Mouse (Mus musculus): ENCODE measurements around the gene Polr3b. TPM values are rescaled to one million over a fixed set of nuclear protein-coding genes. Genes with fewer than 3 reads are reported as not detected.

Polr3b gene
- total RNA-seq, 2 experiments from 2014 or later: 13.0 to 16.0 TPM

DNA sequence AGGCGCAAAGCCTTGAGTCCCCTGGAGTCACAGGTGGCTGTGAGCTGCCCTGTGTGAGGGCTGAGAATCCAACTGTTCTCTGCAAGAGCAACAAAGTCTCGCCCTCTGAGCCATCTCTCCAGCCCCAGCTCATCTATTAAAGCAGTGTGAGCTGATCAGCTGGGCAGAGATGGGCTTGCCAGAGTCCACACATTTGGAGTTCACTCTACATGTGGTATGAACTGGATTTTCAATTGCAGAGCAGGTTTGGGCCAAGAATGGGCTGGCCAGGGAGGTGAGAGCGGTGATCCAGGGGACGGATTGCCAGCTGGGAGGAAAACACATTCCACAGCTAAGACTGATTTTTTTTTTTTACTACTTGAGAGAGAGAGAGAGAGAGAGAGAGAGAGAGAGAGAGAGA lies 34.5 kb downstream of the Polr3b start:
- no peak for DNase-seq (ENCODE audit: low spot score in 2 of 2)
- intact Hi-C loops (cut with DNase I): no loop called here

- intact Hi-C loops (cut with DNase I): no loop called here
- no peak for DNase-seq (ENCODE audit: low spot score in 2 of 2)
Observed at GRCm38 (mm10) chr10:84657437-84658087, 35.5 kb downstream of the Polr3b start.

GRCm38 (mm10) chr10:84658088-84658848 lies 36.2 kb downstream of the Polr3b start:
- DNase-seq (ENCODE audit: low spot score in 2 of 2): no peak
- intact Hi-C loops (cut with DNase I): no loop called here

- intact Hi-C loops (cut with DNase I): no loop called here
- no peak for DNase-seq (ENCODE audit: low spot score in 2 of 2)
Observed at GRCm38 (mm10) chr10:84659281-84659680, 37.2 kb downstream of the Polr3b start.

GRCm38 (mm10) chr10:84662138-84662537 lies 40.0 kb downstream of the Polr3b start:
- intact Hi-C loops (cut with DNase I): no loop called here
- DNase-seq (ENCODE audit: low spot score in 2 of 2): no peak

GRCm38 (mm10) chr10:84665713-84666260 lies 43.7 kb downstream of the Polr3b start:
- no peak for DNase-seq (ENCODE audit: low spot score in 2 of 2)
- intact Hi-C loops (cut with DNase I): no loop called here

- intact Hi-C loops (cut with DNase I): no loop called here
- DNase-seq (ENCODE audit: low spot score in 2 of 2): no peak
Observed at GRCm38 (mm10) chr10:84675653-84676052, 53.6 kb downstream of the Polr3b start.

DNA sequence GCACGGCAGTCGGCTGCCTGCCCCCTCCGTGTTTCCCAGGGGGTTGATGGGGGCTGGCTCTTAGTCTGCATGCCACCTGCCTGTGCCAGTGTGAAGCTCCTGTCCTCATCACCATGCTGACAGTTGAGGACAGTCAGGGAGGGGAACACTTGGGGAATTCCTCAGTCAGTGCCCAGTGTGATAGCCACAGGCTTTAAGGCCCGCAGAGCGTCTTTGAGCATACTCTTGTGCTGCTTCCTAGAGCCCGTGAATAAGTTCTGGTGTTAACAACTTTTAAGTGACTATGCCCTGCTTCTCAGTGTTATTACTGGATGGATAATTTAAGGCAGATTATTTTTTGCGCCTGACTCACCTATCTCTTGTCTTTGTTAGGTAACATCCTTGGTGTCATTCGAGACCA lies 54.4 kb downstream of the Polr3b start:
- DNase-seq (ENCODE audit: low spot score in 2 of 2): no peak
- intact Hi-C loops (cut with DNase I): no loop called here

DNA sequence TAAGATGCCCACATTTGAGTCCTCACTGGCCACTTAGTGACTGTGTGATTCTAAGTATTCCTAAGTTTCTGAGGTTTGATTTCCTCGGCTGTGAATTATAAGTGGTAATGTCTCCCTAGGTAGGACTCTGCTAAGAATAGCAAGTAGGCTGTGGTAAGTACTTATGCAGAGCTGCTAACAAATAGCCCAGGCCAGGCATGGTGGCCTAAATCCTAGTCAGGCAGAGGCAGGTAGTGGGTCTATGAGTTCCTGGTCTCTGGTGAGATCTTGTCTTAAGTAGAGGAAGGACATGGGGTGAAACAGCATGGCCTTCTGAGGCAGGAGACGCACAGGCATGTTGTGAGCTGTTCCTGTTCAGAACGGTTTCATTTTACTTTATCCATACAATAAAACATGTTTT lies 55.8 kb downstream of the Polr3b start:
- no peak for DNase-seq (ENCODE audit: low spot score in 2 of 2)
- intact Hi-C loops (cut with DNase I): no loop called here

- intact Hi-C loops (cut with DNase I): no loop called here
- no peak for DNase-seq (ENCODE audit: low spot score in 2 of 2)
Observed at GRCm38 (mm10) chr10:84678441-84678840, 56.3 kb downstream of the Polr3b start.

GRCm38 (mm10) chr10:84685444-84686121 lies 63.5 kb downstream of the Polr3b start:
- DNase-seq (ENCODE audit: low spot score in 2 of 2): no peak
- intact Hi-C loops (cut with DNase I): no loop called here

DNA sequence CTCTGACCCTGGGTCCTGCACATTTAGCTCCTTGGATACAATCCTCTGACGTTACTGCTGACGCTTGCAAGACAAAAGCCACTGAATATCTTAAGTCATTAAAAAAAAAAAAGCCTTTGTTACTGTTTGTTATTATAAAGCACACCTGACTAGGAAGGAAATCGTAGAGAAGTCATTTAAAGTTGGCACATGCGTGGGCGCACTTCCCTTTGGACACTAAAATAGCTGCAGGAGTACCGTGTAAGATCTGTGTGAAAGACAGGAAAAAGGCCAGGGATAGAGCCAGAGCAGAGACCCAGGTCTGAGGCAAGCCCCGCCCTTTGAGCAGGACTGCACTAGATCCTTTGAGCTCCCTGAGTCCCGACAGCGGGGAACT lies 64.0 kb downstream of the Polr3b start:
- intact Hi-C loops (cut with DNase I): no loop called here
- DNase-seq (ENCODE audit: low spot score in 2 of 2): no peak

DNA sequence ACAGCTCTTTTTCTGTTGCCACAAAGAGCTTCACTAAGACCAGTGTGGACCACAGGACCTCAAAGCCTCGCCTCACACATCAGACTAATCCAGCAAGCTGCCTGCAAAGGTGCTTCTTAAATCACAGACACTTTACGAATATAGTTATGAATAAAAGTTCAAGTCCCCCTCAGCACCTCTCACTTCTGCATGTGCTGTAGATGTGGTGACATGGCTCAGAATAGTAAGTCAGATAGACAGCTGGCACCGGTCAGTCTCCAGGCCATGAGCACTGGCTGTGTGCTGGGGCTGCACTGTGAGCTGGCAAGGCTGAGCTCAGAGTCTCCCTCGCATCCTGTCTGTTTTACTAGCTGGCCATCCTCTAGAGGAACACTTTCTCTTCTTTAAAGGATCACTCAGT lies 64.6 kb downstream of the Polr3b start:
- no peak for DNase-seq (ENCODE audit: low spot score in 2 of 2)
- intact Hi-C loops (cut with DNase I): no loop called here

DNA sequence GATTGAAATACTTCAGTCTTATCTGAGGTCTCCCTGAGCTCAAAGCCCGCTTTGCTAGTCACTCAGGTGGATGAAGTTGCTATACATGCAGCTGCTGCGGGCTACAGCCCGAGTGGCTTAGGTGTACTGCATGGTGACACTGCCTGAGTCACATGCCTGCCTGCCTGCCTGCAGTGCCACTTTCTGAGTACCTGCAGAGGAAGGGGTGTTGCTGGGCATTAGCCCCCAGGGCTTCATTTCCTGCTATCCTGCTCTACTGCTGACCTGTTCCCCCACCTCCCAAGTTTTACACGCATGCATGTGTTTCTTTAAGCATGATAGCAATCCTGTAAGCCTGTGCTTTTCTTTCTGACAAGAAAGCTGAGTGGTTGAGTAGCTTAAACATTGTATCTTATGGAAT lies 65.6 kb downstream of the Polr3b start:
- DNase-seq (ENCODE audit: low spot score in 2 of 2): no peak
- intact Hi-C loops (cut with DNase I): no loop called here

DNA sequence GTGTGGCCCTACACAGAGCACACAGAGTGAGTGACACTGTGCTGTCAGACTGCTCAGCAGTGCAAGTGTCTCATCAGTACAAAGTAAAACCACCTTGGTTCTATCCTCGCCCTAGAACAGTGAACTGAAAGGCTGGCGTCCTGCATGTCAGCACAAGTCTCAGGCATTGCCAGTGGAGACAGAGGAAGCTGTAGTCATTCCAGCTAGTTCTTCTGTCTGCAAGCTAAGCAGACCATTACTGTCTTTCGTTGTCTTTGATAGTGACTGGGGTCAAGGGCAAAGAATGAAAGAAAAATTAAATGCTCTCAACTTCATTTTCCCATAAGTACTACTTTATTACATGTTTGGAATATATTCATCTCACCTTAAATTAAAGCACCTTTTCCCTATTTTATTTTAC lies 67.8 kb downstream of the Polr3b start:
- DNase-seq (ENCODE audit: low spot score in 2 of 2): no peak
- intact Hi-C loops (cut with DNase I): no loop called here

GRCm38 (mm10) chr10:84690818-84691217 lies 68.7 kb downstream of the Polr3b start:
- DNase-seq (ENCODE audit: low spot score in 2 of 2): no peak
- intact Hi-C loops (cut with DNase I): no loop called here

DNA sequence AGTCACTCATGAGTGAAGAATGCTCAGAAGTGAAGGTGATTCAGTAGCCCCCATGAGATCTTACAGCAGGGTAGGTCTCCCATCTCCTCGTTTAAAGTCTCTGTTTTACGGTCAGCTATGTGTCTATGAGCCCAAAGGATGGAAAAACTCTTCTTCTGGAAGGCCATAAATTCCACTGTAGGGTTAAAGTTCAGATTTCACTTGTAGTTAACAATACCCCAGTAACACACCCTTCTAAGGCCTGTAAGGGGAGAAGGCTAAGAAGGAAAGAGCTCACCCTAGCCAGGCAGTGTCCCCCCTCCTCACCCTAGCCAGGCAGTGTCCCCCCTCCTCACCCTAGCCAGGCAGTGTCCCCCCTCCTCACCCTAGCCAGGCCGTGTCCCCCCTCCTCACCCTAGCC lies 69.6 kb downstream of the Polr3b start:
- no peak for DNase-seq (ENCODE audit: low spot score in 2 of 2)
- intact Hi-C loops (cut with DNase I): no loop called here

GRCm38 (mm10) chr10:84693841-84694638 lies 71.9 kb downstream of the Polr3b start:
- DNase-seq (ENCODE audit: low spot score in 2 of 2): no peak
- intact Hi-C loops (cut with DNase I): no loop called here

DNA sequence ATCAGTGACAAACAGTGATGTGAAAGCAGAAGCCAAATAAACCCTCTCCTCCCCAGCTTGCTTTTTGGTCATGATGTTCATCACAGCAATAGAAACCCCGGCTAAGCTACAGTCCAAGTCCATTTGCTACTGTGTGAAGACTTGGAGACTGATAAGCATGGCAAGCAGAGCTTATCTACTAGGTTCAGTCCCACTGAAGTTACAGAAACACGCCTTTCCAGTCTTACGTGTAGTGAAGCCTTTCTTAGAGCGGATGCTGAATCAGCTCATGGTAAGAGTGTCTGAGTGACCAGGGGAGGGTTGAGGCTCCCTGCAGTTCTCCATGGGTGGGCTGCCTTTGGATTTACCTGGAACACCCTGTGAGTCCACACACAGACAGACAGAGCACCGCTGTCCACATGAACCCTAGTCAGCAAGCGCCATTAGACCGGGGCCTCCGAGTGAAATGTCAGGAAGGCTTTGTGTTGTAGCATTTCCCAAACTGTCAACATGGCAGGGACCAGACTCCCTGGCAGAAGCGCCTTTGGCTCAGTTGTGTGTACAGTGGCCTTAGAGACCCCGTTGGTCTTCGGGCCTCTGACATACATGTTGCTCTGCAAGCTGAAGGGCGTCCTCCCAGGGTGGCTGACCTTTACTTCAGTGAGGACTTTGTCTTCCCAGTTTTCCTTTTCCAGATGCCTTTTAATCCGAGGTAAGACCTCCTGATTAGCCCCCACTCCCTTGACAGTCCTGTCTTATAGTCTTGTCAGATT lies 78.3 kb downstream of the Polr3b start:
- intact Hi-C loops (cut with DNase I): no loop called here
- no peak for DNase-seq (ENCODE audit: low spot score in 2 of 2)

Data from left cerebral cortex, postnatal 36 days (tissue).